Mouse (Mus musculus): ENCODE results near the gene Kif24. TPM values are rescaled to one million over a fixed set of nuclear protein-coding genes. Genes with fewer than 3 reads are reported as not detected.

Kif24 gene
- total and polyA plus RNA-seq, 2 experiments = 0.37 to 0.43 TPM

DNA sequence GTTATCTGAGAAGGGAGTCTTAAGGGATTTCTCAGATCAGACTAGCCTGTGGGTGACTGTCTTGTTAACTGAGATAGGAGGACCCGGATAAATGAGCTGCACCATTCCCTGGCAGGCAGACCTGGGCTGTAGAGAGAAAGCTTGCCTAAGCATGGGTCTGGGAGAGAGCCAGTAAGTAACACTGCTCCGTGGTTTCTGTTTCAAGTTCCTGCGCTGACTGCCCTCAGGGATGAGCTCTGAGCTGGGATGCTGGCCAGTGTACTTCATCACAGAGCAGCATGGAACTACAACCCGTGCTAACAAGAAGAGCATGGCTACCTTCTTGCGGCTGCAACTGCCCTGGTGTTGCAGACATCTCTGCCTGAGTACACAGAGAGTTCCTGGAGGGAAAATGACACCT is 64.8 kb downstream of the Kif24 start:
- WGBS = 61% methylated on average over 5 of the region's 5 CpGs
- H3K79me2 ChIP-seq (ENCODE audit: control insufficient read depth, insufficient read depth, low read length) = no peaks in the 10 kb centered on the region
- H3K4me1 ChIP-seq (ENCODE audit: control insufficient read depth, insufficient read depth, low read length) = no peaks in the 10 kb centered on the region
- no peaks in the 10 kb centered on the region; the same call in 1 of the 2 replicates for H3K36me3 ChIP-seq (ENCODE audit: control insufficient read depth, insufficient read depth, low read length)
- no peak for DNase-seq (ENCODE audit: extremely low read depth, low read depth, low spot score)
- TF ChIP-seq CTCF (IDR thresholded peaks at IDR 0.05; ENCODE audit: low read depth, low read length) (no peak), POLR2A (IDR thresholded peaks at IDR 0.05; ENCODE audit: extremely low read depth, insufficient read depth, low read length) (no peak)
- no peaks in the 10 kb centered on the region for H3K27me3 ChIP-seq (ENCODE audit: control insufficient read depth, insufficient read depth, low read length)
- H3K4me3 ChIP-seq (ENCODE audit: insufficient read depth, low read depth, low read length) = no peak overlapping the region
- H3K9ac ChIP-seq (ENCODE audit: low read depth, low read length) = no peak overlapping the region
- H3K27ac ChIP-seq (replicated peaks; ENCODE audit: insufficient read depth, low read depth, low read length) = no peak overlapping the region

DNA sequence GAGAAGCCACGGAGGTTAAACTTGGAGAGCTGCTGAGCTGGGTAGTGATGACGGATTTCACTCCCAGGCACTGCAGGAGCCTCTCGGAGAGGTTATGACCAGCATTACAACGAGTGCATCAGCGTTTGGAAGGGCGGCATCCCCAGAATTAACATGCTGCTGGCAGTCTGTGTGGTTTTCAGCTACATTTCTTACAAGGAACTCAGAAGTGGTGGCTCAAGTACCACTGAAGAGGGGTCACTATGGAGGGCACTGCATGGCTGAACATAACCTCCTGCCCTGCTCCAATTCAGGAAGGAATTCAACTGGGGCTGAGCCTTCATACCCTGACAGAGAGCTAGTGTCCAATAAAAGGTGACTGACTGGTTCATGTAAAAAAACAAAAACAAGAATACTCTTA is 66.3 kb downstream of the Kif24 start:
- Histone ChIP-seq H3K79me2 (ENCODE audit: control insufficient read depth, insufficient read depth, low read length) (no peaks in the 10 kb centered on the region), H3K9ac (ENCODE audit: low read depth, low read length) (no peak overlapping the region), H3K27ac (replicated peaks; ENCODE audit: insufficient read depth, low read depth, low read length) (no peak overlapping the region), H3K27me3 (ENCODE audit: control insufficient read depth, insufficient read depth, low read length) (no peaks in the 10 kb centered on the region), H3K36me3 (ENCODE audit: control insufficient read depth, insufficient read depth, low read length) (no peaks in the 10 kb centered on the region), H3K4me1 (ENCODE audit: control insufficient read depth, insufficient read depth, low read length) (no peaks in the 10 kb centered on the region), H3K4me3 (ENCODE audit: insufficient read depth, low read depth, low read length) (no peak overlapping the region)
- TF ChIP-seq POLR2A (IDR thresholded peaks at IDR 0.05; ENCODE audit: extremely low read depth, insufficient read depth, low read length) = no peak
- no peak for TF ChIP-seq CTCF (IDR thresholded peaks at IDR 0.05; ENCODE audit: low read depth, low read length)
- no peak for DNase-seq (ENCODE audit: extremely low read depth, low read depth, low spot score)
- WGBS = 93% methylated on average over 6 of the region's 6 CpGs

DNA sequence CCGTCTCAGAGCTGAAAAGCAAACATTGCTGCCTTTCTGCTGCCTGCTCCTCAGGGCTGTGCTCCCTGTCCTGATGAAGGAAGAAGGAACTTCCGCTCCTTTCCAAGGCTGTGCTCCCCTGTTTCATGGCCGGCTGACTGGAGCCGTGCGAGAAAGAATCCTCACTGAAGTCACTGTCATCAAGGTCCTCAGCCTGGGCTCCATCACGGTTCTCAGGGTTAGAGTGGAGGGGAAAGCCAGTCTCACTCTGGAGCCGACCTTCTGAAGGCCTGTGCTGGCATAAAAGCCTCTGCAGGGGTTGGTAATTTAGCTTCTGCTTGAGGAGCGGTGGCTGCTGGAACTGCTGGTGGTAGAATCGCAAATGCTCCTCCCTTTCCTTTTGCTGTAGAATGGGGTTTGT is 70.0 kb downstream of the Kif24 start:
- Histone ChIP-seq H3K27me3 (ENCODE audit: control insufficient read depth, insufficient read depth, low read length) (no peaks in the 10 kb centered on the region), H3K4me3 (ENCODE audit: insufficient read depth, low read depth, low read length) (no peak overlapping the region), H3K36me3 (ENCODE audit: control insufficient read depth, insufficient read depth, low read length) (peaks cover 5% of the 10 kb centered on the region), H3K27ac (replicated peaks; ENCODE audit: insufficient read depth, low read depth, low read length) (no peak overlapping the region), H3K9ac (ENCODE audit: low read depth, low read length) (no peak overlapping the region), H3K4me1 (ENCODE audit: control insufficient read depth, insufficient read depth, low read length) (no peaks in the 10 kb centered on the region), H3K79me2 (ENCODE audit: control insufficient read depth, insufficient read depth, low read length) (no peaks in the 10 kb centered on the region)
- 87% methylated on average over 9 of the region's 9 CpGs for WGBS
- TF ChIP-seq POLR2A (IDR thresholded peaks at IDR 0.05; ENCODE audit: extremely low read depth, insufficient read depth, low read length) = no peak
- TF ChIP-seq CTCF (IDR thresholded peaks at IDR 0.05; ENCODE audit: low read depth, low read length) = no peak
- DNase-seq (ENCODE audit: extremely low read depth, low read depth, low spot score) = no peak

DNA sequence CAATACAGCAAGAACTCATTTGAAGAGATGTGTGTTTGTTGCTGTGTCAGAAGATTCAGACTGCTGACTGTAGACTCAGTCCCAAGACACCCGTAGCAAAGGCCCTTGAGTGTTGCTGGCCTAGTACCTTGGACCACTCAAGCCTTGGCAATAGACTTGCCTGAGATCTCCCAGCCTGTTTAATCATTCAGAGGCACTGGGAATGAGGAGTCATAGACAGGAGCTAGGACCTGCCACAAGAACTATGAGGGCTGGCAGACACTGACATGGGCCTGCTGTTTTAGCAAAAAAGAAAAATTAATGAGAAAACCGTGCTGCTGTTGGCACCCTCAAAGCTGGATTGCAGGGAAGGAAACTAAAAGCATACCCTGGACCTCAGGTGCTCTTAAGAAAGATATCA is 73.7 kb downstream of the Kif24 start:
- H3K79me2 ChIP-seq (ENCODE audit: control insufficient read depth, insufficient read depth, low read length) = no peaks in the 10 kb centered on the region
- H3K27me3 ChIP-seq (ENCODE audit: control insufficient read depth, insufficient read depth, low read length) = no peaks in the 10 kb centered on the region
- no peak overlapping the region for H3K27ac ChIP-seq (replicated peaks; ENCODE audit: insufficient read depth, low read depth, low read length)
- H3K4me1 ChIP-seq (ENCODE audit: control insufficient read depth, insufficient read depth, low read length) = no peaks in the 10 kb centered on the region
- no peak for DNase-seq (ENCODE audit: extremely low read depth, low read depth, low spot score)
- H3K4me3 ChIP-seq (ENCODE audit: insufficient read depth, low read depth, low read length) = no peak overlapping the region
- no peak for TF ChIP-seq CTCF (IDR thresholded peaks at IDR 0.05; ENCODE audit: low read depth, low read length)
- TF ChIP-seq POLR2A (IDR thresholded peaks at IDR 0.05; ENCODE audit: extremely low read depth, insufficient read depth, low read length) = no peak
- WGBS = 90% methylated on average over 2 of the region's 2 CpGs
- H3K9ac ChIP-seq (ENCODE audit: low read depth, low read length) = no peak overlapping the region
- H3K36me3 ChIP-seq (ENCODE audit: control insufficient read depth, insufficient read depth, low read length) = peaks cover 18% of the 10 kb centered on the region

DNA sequence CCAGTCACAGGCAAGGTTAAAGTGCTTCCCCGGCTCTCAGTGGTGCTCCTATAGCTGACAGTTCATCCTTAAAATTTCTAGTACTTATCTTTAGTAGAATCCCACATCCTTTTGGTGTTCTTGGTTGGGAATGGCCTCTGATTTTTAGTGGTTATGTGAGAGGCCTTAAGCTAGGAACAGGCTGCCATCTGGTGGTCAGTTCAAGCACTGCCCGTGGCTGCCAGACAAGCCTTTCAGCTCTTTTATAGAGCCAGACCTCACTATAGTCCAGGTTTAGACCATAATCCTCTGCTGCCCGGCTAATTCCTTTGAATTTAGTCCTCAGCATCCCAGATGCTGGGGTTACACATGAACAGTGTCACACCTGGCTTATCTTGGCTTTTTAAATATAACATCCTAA is 74.6 kb downstream of the Kif24 start:
- H3K27ac ChIP-seq (replicated peaks; ENCODE audit: insufficient read depth, low read depth, low read length) = no peak overlapping the region
- no peaks in the 10 kb centered on the region for H3K27me3 ChIP-seq (ENCODE audit: control insufficient read depth, insufficient read depth, low read length)
- no peak overlapping the region for H3K9ac ChIP-seq (ENCODE audit: low read depth, low read length)
- 28% methylated on average over 3 of the region's 3 CpGs for WGBS
- peak; percentile 57 for DNase-seq (ENCODE audit: extremely low read depth, low read depth, low spot score)
- H3K79me2 ChIP-seq (ENCODE audit: control insufficient read depth, insufficient read depth, low read length) = no peaks in the 10 kb centered on the region
- H3K4me1 ChIP-seq (ENCODE audit: control insufficient read depth, insufficient read depth, low read length) = no peaks in the 10 kb centered on the region
- no peak overlapping the region for H3K4me3 ChIP-seq (ENCODE audit: insufficient read depth, low read depth, low read length)
- TF ChIP-seq POLR2A (IDR thresholded peaks at IDR 0.05; ENCODE audit: extremely low read depth, insufficient read depth, low read length) (no peak), CTCF (IDR thresholded peaks at IDR 0.05; ENCODE audit: low read depth, low read length) (peak; percentile 89)
- H3K36me3 ChIP-seq (ENCODE audit: control insufficient read depth, insufficient read depth, low read length) = peaks cover 22% of the 10 kb centered on the region

DNA sequence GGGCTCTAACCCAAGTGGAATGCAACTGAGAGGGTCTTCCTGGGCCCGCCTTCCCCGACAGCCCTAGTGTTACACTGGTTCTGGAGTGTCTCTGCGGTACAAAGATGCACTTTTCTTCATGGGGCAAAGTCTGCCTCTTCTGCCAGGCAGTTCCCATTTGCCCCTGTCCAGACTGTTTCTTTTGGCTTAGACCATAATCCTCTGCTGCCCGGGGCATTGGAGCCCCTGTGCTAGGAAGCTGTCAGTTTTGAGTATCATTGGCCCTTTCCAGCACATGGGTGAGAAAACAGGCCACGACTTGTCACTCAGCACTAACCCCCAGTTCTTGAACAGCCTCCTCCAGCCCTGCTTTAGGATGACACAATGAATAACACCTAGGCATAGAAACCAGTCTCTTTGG is 75.4 kb downstream of the Kif24 start:
- WGBS = 71% methylated on average over 5 of the region's 5 CpGs
- H3K79me2 ChIP-seq (ENCODE audit: control insufficient read depth, insufficient read depth, low read length) = no peaks in the 10 kb centered on the region; the same call in 1 of the 2 replicates
- no peak overlapping the region for H3K27ac ChIP-seq (replicated peaks; ENCODE audit: insufficient read depth, low read depth, low read length)
- no peak overlapping the region for H3K9ac ChIP-seq (ENCODE audit: low read depth, low read length)
- H3K4me1 ChIP-seq (ENCODE audit: control insufficient read depth, insufficient read depth, low read length) = no peaks in the 10 kb centered on the region
- no peaks in the 10 kb centered on the region for H3K27me3 ChIP-seq (ENCODE audit: control insufficient read depth, insufficient read depth, low read length)
- TF ChIP-seq POLR2A (IDR thresholded peaks at IDR 0.05; ENCODE audit: extremely low read depth, insufficient read depth, low read length) = no peak
- no peak for TF ChIP-seq CTCF (IDR thresholded peaks at IDR 0.05; ENCODE audit: low read depth, low read length)
- peaks cover 22% of the 10 kb centered on the region for H3K36me3 ChIP-seq (ENCODE audit: control insufficient read depth, insufficient read depth, low read length)
- no peak for DNase-seq (ENCODE audit: extremely low read depth, low read depth, low spot score)
- H3K4me3 ChIP-seq (ENCODE audit: insufficient read depth, low read depth, low read length) = no peak overlapping the region

Data from liver, adult 2 months (tissue).